Mouse (Mus musculus) neural tube, postnatal 0 days (tissue): ENCODE measurements around the gene Sat1. TPM values are rescaled to one million over a fixed set of nuclear protein-coding genes. Genes with fewer than 3 reads are reported as not detected.

Source experiments
- polyA plus RNA-seq: library from polyadenylated mRNA; unstranded; fragments of >200 nt; fragmentation: Nextera tagmentation; extraction: Ambion mirVana; gene quantifications from 2 replicates; pipeline ENCODE4 v1.2.1, GENCODE M21; 2015

Gene Sat1
- polyA plus RNA-seq, result 132 and 143 TPM in 2 replicates

GRCm38 (mm10) chrX:155216271-155216670 lies at the start of gene Sat1:
TSS of gene Sat1 (minus strand) at chrX:155216449.

DNA sequence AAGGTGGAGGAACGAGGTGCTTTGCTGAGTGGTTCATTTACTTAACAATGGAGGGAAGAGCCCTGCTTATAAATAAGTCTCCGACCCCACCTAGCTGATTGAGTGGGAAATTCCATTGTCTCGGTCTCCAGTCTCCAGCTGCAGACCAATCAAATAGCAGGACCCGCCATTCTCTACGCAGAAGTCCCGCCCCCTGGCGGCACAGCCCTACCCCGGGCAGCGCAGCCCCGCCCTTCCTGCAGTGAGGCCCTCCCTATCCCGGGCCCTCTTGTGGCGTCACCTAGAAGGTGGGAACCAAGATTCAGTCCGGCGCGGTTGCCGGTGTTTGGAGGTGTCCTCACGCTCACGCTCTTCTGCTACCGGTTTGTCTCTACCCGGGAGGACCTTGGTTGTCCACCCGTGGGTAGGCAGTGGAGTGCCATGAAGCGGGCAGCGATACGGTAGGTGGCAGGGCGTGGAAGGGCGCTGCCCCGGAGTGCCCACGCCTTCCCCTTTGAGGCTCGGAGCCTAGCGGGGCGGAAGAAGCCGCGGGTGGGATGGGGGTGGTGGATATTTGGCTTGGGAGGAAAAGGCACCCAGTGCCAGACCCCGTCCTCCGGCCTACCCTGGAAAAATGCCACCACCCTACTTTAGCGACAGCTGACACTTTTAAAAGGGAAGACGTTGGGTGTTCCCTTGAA lies 46.1 kb upstream of the Sat1 start, which contains the start of gene Acot9:
TSS of gene Acot9 (plus strand) at position 209 of the 680 bp plus-strand sequence.

Other genes with a start within 250 kb of the Sat1 start
- not detected in 2 replicates for gene Magea8, start 220.6 kb downstream of the Sat1 start, polyA plus RNA-seq
- not detected in 2 replicates for gene Magea5, start 153.3 kb downstream of the Sat1 start, polyA plus RNA-seq
- gene Magea1, start 126.7 kb downstream of the Sat1 start, polyA plus RNA-seq, result not detected in 2 replicates
- not detected in 2 replicates for gene Magea2, start 122.8 kb downstream of the Sat1 start, polyA plus RNA-seq
- not detected in 2 replicates for gene Cldn34b2, start 88.0 kb downstream of the Sat1 start, polyA plus RNA-seq
- gene Acot9, start 46.0 kb upstream of the Sat1 start, polyA plus RNA-seq, result 42.7 and 44.6 TPM in 2 replicates
- 117 and 122 TPM in 2 replicates for gene Prdx4, start 124.3 kb upstream of the Sat1 start, polyA plus RNA-seq